Mouse (Mus musculus) forebrain, postnatal 0 days (tissue): ENCODE data around the gene Usp21. TPM values are rescaled to one million over a fixed set of nuclear protein-coding genes. Genes with fewer than 3 reads are reported as not detected.
"Not testable (repeated sequence)": the region's sequence is repeated elsewhere in the genome, so short reads cannot be mapped to it uniquely, and the experiment has no call there.

ENCODE experiments used
- ATAC-seq: fragments of 200-750 bp; cut with Nextera tagmentation; 2 replicates; pipeline ENCODE4 v1.8.0; 2017; ENCODE audit warnings: mild to moderate bottlenecking, moderate library complexity
- DNase-seq: peaks from one replicate; pipeline ENCODE4 v3.0.0-alpha.2; 2015
- H3K27ac ChIP-seq: fragments of 300-500 bp; sonication (generic); 2 replicates; pipeline ENCODE4 v1.5.1; 2014; ENCODE audit warnings: low read depth, mild to moderate bottlenecking, antibody characterized with exemption, low read length, moderate library complexity, mixed read lengths
- H3K27me3 ChIP-seq: fragments of 300-500 bp; sonication (generic); 2 replicates; pipeline ENCODE4 v1.6.1; 2014; ENCODE audit warnings: mild to moderate bottlenecking, low read length, mixed read lengths; ENCODE audit not compliant: insufficient read depth
- H3K36me3 ChIP-seq: fragments of 300-500 bp; sonication (generic); 2 replicates; pipeline ENCODE4 v1.6.1; 2014; ENCODE audit warnings: mild to moderate bottlenecking, moderate library complexity; ENCODE audit not compliant: insufficient read depth
- H3K4me1 ChIP-seq: fragments of 300-500 bp; sonication (generic); 2 replicates; pipeline ENCODE4 v1.6.1; 2014; ENCODE audit warnings: antibody characterized with exemption; ENCODE audit not compliant: insufficient read depth
- H3K4me2 ChIP-seq: fragments of 300-500 bp; sonication (generic); 2 replicates; pipeline ENCODE4 v1.6.1; 2014; ENCODE audit warnings: low read depth, mild to moderate bottlenecking, moderate library complexity
- H3K4me3 ChIP-seq: fragments of 300-500 bp; sonication (generic); 2 replicates; pipeline ENCODE4 v1.5.1; 2014; ENCODE audit warnings: low read depth, low read length, mixed read lengths
- H3K9ac ChIP-seq: fragments of 300-500 bp; sonication (generic); 2 replicates; pipeline ENCODE4 v1.6.1; 2014; ENCODE audit warnings: mild to moderate bottlenecking
- H3K9me3 ChIP-seq: fragments of 300-500 bp; sonication (generic); 2 replicates; pipeline ENCODE4 v1.6.1; 2016; ENCODE audit warnings: low read length
- CTCF ChIP-seq: sonication (generic); IDR thresholded peaks from 2 replicates; pipeline ENCODE4 v1.5.1; 2016; ENCODE audit warnings: antibody characterized with exemption, control low read depth, low read depth
- WGBS: fragments of 180-500 bp; shearing (Covaris S2); extraction: QIAGEN DNeasy Blood & Tissue Kit; methylation state at CpG from one replicate; pipeline ENCODE4 v1.1.7; 2014; 5-methylcytosine and 5-hydroxymethylcytosine counted together
- polyA plus RNA-seq: library from polyadenylated mRNA; unstranded; fragments of >200 nt; fragmentation: Nextera tagmentation; extraction: Ambion mirVana; gene quantifications from 2 replicates; pipeline ENCODE4 v1.2.1, GENCODE M21; 2015
- total RNA-seq: library from RNA; depleted of rRNA; stranded (reverse); fragments of >200 nt; gene quantifications from 2 replicates; pipeline ENCODE4 v1.2.3, GENCODE M21; 2014

Gene Usp21
- total and polyA plus RNA-seq, 2 experiments from 2014 or later, result 66.5 to 80.4 TPM

- H3K9me3 ChIP-seq, result no peaks in the 10 kb centered on the region
- no peak for TF ChIP-seq CTCF
- no peak for ATAC-seq
- H3K4me3 ChIP-seq, result no peak overlapping the region
- no peaks in the 10 kb centered on the region for H3K36me3 ChIP-seq
- WGBS, result 88% methylated on average over 2 of the region's 2 CpGs
- DNase-seq, result no peak
- H3K27ac ChIP-seq, result no peak overlapping the region
- no peaks in the 10 kb centered on the region for H3K27me3 ChIP-seq
- peaks cover 16% of the 10 kb centered on the region for H3K4me1 ChIP-seq
- no peak overlapping the region for H3K4me2 ChIP-seq
- no peak overlapping the region for H3K9ac ChIP-seq
Observed at GRCm38 (mm10) chr1:171325571-171325970, 37.8 kb upstream of the Usp21 start.

- H3K4me3 ChIP-seq, result no peak overlapping the region
- no peaks in the 10 kb centered on the region for H3K27me3 ChIP-seq
- no peak overlapping the region for H3K9ac ChIP-seq
- H3K9me3 ChIP-seq, result no peaks in the 10 kb centered on the region
- DNase-seq (no peak), ATAC-seq (no peak)
- 92% methylated on average over 1 of the region's 1 CpGs for WGBS
- no peak for TF ChIP-seq CTCF
- no peak overlapping the region for H3K27ac ChIP-seq
- H3K4me1 ChIP-seq, result no peaks in the 10 kb centered on the region; the same call in 1 of the 2 replicates
- H3K36me3 ChIP-seq, result no peaks in the 10 kb centered on the region
- H3K4me2 ChIP-seq, result no peak overlapping the region
Observed at GRCm38 (mm10) chr1:171322012-171322411, 34.2 kb upstream of the Usp21 start.

- Histone ChIP-seq H3K4me3 (no peak overlapping the region), H3K4me2 (no peak overlapping the region), H3K9ac (no peak overlapping the region), H3K4me1 (no peaks in the 10 kb centered on the region), H3K27me3 (no peaks in the 10 kb centered on the region), H3K36me3 (no peaks in the 10 kb centered on the region), H3K9me3 (no peaks in the 10 kb centered on the region), H3K27ac (no peak overlapping the region)
- peak; percentile 70 for TF ChIP-seq CTCF
- DNase-seq (peak; percentile 47), ATAC-seq (peak; percentile 18; the same call in 1 of the 2 replicates)
Observed at GRCm38 (mm10) chr1:171321415-171321814, 33.6 kb upstream of the Usp21 start.

GRCm38 (mm10) chr1:171320151-171320550 is 32.4 kb upstream of the Usp21 start:
- Histone ChIP-seq H3K27me3 (no peaks in the 10 kb centered on the region), H3K4me1 (no peaks in the 10 kb centered on the region), H3K4me2 (no peak overlapping the region), H3K27ac (no peak overlapping the region), H3K36me3 (no peaks in the 10 kb centered on the region), H3K9me3 (no peaks in the 10 kb centered on the region), H3K4me3 (no peak overlapping the region), H3K9ac (no peak overlapping the region)
- 12% methylated on average over 5 of the region's 5 CpGs for WGBS
- DNase-seq, result no peak
- no peak for ATAC-seq
- no peak for TF ChIP-seq CTCF

- DNase-seq (no peak), ATAC-seq (no peak)
- WGBS, result 12% methylated on average over 7 of the region's 7 CpGs
- Histone ChIP-seq H3K4me2 (no peak overlapping the region), H3K9me3 (no peaks in the 10 kb centered on the region), H3K27me3 (no peaks in the 10 kb centered on the region), H3K36me3 (no peaks in the 10 kb centered on the region), H3K4me1 (no peaks in the 10 kb centered on the region), H3K9ac (no peak overlapping the region), H3K4me3 (no peak overlapping the region), H3K27ac (no peak overlapping the region)
- TF ChIP-seq CTCF, result no peak
Observed at GRCm38 (mm10) chr1:171319748-171320147, 32.0 kb upstream of the Usp21 start.

GRCm38 (mm10) chr1:171309321-171309720 is 21.5 kb upstream of the Usp21 start:
- Histone ChIP-seq H3K27ac (no peak overlapping the region), H3K4me2 (no peak overlapping the region), H3K9ac (no peak overlapping the region), H3K36me3 (no peaks in the 10 kb centered on the region), H3K9me3 (no peaks in the 10 kb centered on the region), H3K4me3 (no peak overlapping the region), H3K27me3 (no peaks in the 10 kb centered on the region), H3K4me1 (no peaks in the 10 kb centered on the region)
- DNase-seq (no peak), ATAC-seq (no peak)
- TF ChIP-seq CTCF, result no peak
- 60% methylated on average over 2 of the region's 2 CpGs for WGBS

DNA sequence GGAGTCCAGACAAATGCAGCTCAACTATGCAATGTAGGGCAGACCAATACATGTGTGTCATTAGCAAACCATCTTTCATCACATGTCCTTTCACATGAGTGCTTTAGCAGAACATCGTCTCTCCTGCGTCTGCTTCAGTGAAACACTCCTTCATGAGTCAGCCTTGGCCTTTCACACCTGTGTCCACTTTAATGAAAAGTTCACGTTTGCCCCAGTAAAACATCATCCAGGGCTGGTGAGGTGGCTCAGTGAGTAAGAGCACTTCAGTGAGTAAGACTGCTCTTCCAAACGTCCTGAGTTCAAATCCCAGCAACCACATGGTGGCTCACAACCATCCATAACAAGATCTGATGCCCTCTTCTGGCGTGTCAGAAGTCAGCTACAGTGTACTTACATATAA is 18.4 kb upstream of the Usp21 start:
- H3K4me2 ChIP-seq, DNase-seq, H3K9ac ChIP-seq, ATAC-seq, H3K36me3 ChIP-seq, H3K27ac ChIP-seq, H3K27me3 ChIP-seq, H3K4me3 ChIP-seq, H3K9me3 ChIP-seq, H3K4me1 ChIP-seq: not testable (repeated sequence)
- 69% methylated on average over 5 of the region's 5 CpGs for WGBS

GRCm38 (mm10) chr1:171298226-171298625 is 10.4 kb upstream of the Usp21 start:
- Histone ChIP-seq H3K9ac (no peak overlapping the region), H3K4me3 (no peak overlapping the region), H3K36me3 (no peaks in the 10 kb centered on the region), H3K4me2 (no peak overlapping the region), H3K27ac (no peak overlapping the region), H3K9me3 (no peaks in the 10 kb centered on the region), H3K27me3 (peaks cover 6% of the 10 kb centered on the region; the same call in 1 of the 2 replicates), H3K4me1 (peaks cover 7% of the 10 kb centered on the region)
- no peak for ATAC-seq
- no peak for DNase-seq
- 64% methylated on average over 3 of the region's 3 CpGs for WGBS
- no peak for TF ChIP-seq CTCF
